In genomic region chr12:86869761-86870160, GRCm38 (mm10) we compare ENCODE assay signal across 25 mouse cellular contexts. TPM values are rescaled to one million over a fixed set of nuclear protein-coding genes. Genes with fewer than 3 reads are reported as not detected.
DNase-seq lines count a peak whose midpoint lies in the region; ATAC-seq and TF ChIP-seq lines count a peak whose summit lies in the region.
"Had no signal": no experiment of that assay in that cellular context is flagged by ENCODE, and none has a peak within 500 bp of the region (broad histone marks: within the 10 kb centered on the region; RNA-seq: fewer than 3 reads in every experiment).

No protein-coding gene starts in this region.

- H3K9ac ChIP-seq in kidney, postnatal 0 days (ENCODE audit: low read depth, low read length) = no peak overlapping the region
- H3K9ac ChIP-seq: embryonic facial prominence, embryonic 12.5 days; forebrain, embryonic 13.5 days; forebrain, embryonic 15.5 days; forebrain, postnatal 0 days had no signal

- H3K9me3 ChIP-seq in kidney, postnatal 0 days (replicated peaks; ENCODE audit: low read length) = no peaks in the 10 kb centered on the region
- H3K9me3 ChIP-seq: embryonic facial prominence, embryonic 12.5 days; forebrain, embryonic 13.5 days; forebrain, embryonic 15.5 days had no signal

- ATAC-seq in kidney, postnatal 0 days (replicated peaks; ENCODE audit: low FRiP score, low read depth) = no peak
- ATAC-seq: activated CD4-positive, CD25-positive, alpha-beta regulatory T cell, adult 4 months; CD4-positive, CD25-positive, alpha-beta regulatory T cell, adult 4 months; forebrain, embryonic 13.5 days; forebrain, embryonic 15.5 days; forebrain, postnatal 0 days; Patski had no signal

- intact Hi-C loops in heart, postnatal 25 days (cut with DNase I) = no loop called here

- no peak overlapping the region for H3K4me3 ChIP-seq in kidney, postnatal 0 days (replicated peaks; ENCODE audit: low read depth, low read length)
- H3K4me3 ChIP-seq: embryonic facial prominence, embryonic 10.5 days; embryonic facial prominence, embryonic 12.5 days; forebrain, embryonic 13.5 days; forebrain, embryonic 15.5 days had no signal

- TF ChIP-seq CTCF in kidney, postnatal 0 days (IDR thresholded peaks at IDR 0.05; ENCODE audit: low read depth) = no peak

- H3K36me3 ChIP-seq in kidney, postnatal 0 days (ENCODE audit: insufficient read depth, low read length) = no peaks in the 10 kb centered on the region
- H3K36me3 ChIP-seq: embryonic facial prominence, embryonic 10.5 days; embryonic facial prominence, embryonic 12.5 days; forebrain, embryonic 15.5 days; G1E had no signal

- H3K4me2 ChIP-seq in kidney, postnatal 0 days (ENCODE audit: low read length) = no peak overlapping the region
- H3K4me2 ChIP-seq: embryonic facial prominence, embryonic 12.5 days; forebrain, embryonic 13.5 days; forebrain, embryonic 15.5 days had no signal

- WGBS in kidney, postnatal 0 days = 75% methylated on average over 6 of the region's 6 CpGs

- peak; percentile 93 for DNase-seq in heart, adult 11 months
- DNase-seq in heart, postnatal 25 days (ENCODE audit: low spot score) = no peak
- DNase-seq in kidney, adult 18-20 months = peak; percentile 27
- no peak for DNase-seq in kidney, postnatal 10 days
- no peak for DNase-seq in kidney, postnatal 0 days (ENCODE audit: low spot score)
- DNase-seq in kidney, adult 11 months = no peak
- DNase-seq: adrenal gland, adult 8-10 months; adrenal gland, postnatal 14 days; adrenal gland, postnatal 36 days; B cell, adult 2 months; cerebellum, adult 11 months; cerebellum, adult 18-20 months; cerebellum, adult 8-10 months; cerebellum, postnatal 10 days; cerebellum, postnatal 25 days; forebrain, postnatal 0 days had no signal

- H3K27ac ChIP-seq in kidney, postnatal 0 days = 0 out of 2 replicates have a peak overlapping the region, but pooled peaks have one; percentile 44
- H3K27ac ChIP-seq: embryonic facial prominence, embryonic 10.5 days; embryonic facial prominence, embryonic 12.5 days; forebrain, embryonic 13.5 days; forebrain, embryonic 15.5 days had no signal

- no peaks in the 10 kb centered on the region for H3K27me3 ChIP-seq in kidney, postnatal 0 days (ENCODE audit: insufficient read depth, low read length)
- H3K27me3 ChIP-seq: CH12.LX; embryonic facial prominence, embryonic 12.5 days; forebrain, embryonic 13.5 days; forebrain, embryonic 15.5 days; Patski had no signal

- H3K4me1 ChIP-seq in kidney, postnatal 0 days (replicated peaks; ENCODE audit: insufficient read depth, low read length) = peaks cover 18% of the 10 kb centered on the region
- H3K4me1 ChIP-seq: embryonic facial prominence, embryonic 12.5 days; forebrain, embryonic 15.5 days had no signal

RNA-seq across cellular contexts. Expression of gene Irf2bpl, which starts 14.8 kb away (rescaled TPM):
- total RNA-seq in heart, postnatal 25 days (2021) = 10 to 100 TPM; 33.3 to 36.9 TPM
- 52.1 and 57.9 TPM in 2 replicates for polyA plus RNA-seq in kidney, postnatal 0 days (2015; fragmentation: Nextera tagmentation; extraction: Ambion mirVana)

Comparison
In these comparisons a context has a peak if more than half of its experiments do, and no peak if none do; other contexts are left out.
1. DNase-seq: peak in heart, adult 11 months (single experiment) and kidney, adult 18-20 months (single experiment); none in heart, postnatal 25 days (single experiment), kidney, postnatal 10 days (single experiment), kidney, postnatal 0 days (single experiment) and kidney, adult 11 months (single experiment).